Mouse (Mus musculus) layer of hippocampus, postnatal 36 days (tissue): ENCODE measurements around the gene Prop1. TPM values are rescaled to one million over a fixed set of nuclear protein-coding genes. Genes with fewer than 3 reads are reported as not detected.

Experiments
- total RNA-seq, 2 experiments: library from RNA; stranded (reverse); gene quantifications; 2 replicates each; pipeline ENCODE4 v1.2.3; 2021

Prop1 gene
- total RNA-seq, 2 experiments from 2014 or later: not detected

Other genes starting within 250 kb of the Prop1 start
- gene Zfp354c, start 126.0 kb downstream of the Prop1 start, total RNA-seq: 10 to 100 TPM; 51.4 to 52.3 TPM
- gene Zfp879, start 112.2 kb downstream of the Prop1 start, total RNA-seq: 1 to 10 TPM; 3.3 to 5.0 TPM
- gene Grm6, start 103.1 kb downstream of the Prop1 start, total RNA-seq: not detected
- 1 to 10 TPM; 6.7 to 7.0 TPM for gene Zfp454, start 66.1 kb downstream of the Prop1 start, total RNA-seq
- gene Zfp2, start 37.6 kb downstream of the Prop1 start, total RNA-seq: 10 to 100 TPM; 17.6 to 19.5 TPM
- gene Zfp354b, start 22.1 kb downstream of the Prop1 start, total RNA-seq: 1 to 10 TPM; 6.5 to 7.4 TPM
- not detected for gene 4933414I15Rik, start 10.0 kb downstream of the Prop1 start, total RNA-seq
- gene Olfr1378, start 12.8 kb upstream of the Prop1 start, total RNA-seq: not detected
- gene Olfr1377, start 28.2 kb upstream of the Prop1 start, total RNA-seq: not detected
- not detected for gene Olfr51, start 49.8 kb upstream of the Prop1 start, total RNA-seq
- not detected for gene Olfr54, start 60.5 kb upstream of the Prop1 start, total RNA-seq
- gene Olfr1375, start 94.3 kb upstream of the Prop1 start, total RNA-seq: not detected
- gene Zfp354a, start 105.5 kb upstream of the Prop1 start, total RNA-seq: 1 to 10 TPM; 8.2 to 8.5 TPM